Mouse (Mus musculus): Measurements from ENCODE around the gene Smco3. TPM values are rescaled to one million over a fixed set of nuclear protein-coding genes. Genes with fewer than 3 reads are reported as not detected.

The Smco3 gene
- polyA plus RNA-seq, 1 experiment from 2014 or later = not detected

- Histone ChIP-seq H3K9me3 (replicated peaks) (no peaks in the 10 kb centered on the region), H3K9ac (peak overlapping the region; percentile 46), H3K4me3 (peak overlapping the region; percentile 41), H3K27ac (peak overlapping the region; percentile 95), H3K4me2 (peak overlapping the region; percentile 64), H3K4me1 (replicated peaks) (peaks cover 55% of the 10 kb centered on the region), H3K36me3 (no peaks in the 10 kb centered on the region), H3K27me3 (no peaks in the 10 kb centered on the region)
- peak; percentile 78 for ATAC-seq (replicated peaks; ENCODE audit: insufficient number of reproducible peaks, insufficient read depth, low FRiP score, low read depth)
- WGBS = 4% methylated on average over 11 of the region's 11 CpGs
Measured at GRCm38 (mm10) chr6:136857873-136858260, 22.6 kb upstream of the Smco3 start.

DNA sequence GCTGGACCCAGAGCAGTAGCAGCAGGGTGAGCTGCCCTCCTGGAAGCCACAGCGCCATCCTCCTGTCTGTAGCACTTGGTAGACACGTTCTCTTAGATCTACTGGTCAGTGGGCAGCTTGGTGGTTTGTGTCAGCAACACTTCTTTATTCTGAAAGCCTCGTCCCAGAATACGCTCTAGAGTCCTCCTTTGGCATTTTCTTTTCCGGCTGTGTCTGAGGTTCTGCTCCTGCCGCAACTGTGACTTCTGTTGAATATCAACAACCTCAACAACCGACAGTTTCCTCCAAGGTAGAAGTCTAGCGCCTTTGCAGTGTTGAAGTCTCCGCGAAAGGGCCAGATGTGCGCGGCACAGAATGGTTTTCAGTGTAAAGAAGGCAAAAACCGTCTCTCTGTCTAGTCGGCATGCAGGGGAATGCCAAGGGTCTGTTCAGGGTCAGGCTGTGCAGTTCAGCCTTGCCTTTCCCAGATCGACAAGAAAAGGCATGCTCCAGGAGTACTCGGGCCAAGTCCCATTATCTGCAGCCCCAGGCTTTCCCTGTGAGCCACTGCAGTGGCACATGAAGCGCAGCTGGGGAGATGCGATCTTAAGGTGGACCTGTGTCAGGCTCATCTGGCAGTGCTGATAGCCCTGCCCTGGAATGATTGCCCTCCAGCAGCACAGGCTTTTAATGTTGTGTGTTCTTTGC, 22.1 kb upstream of the Smco3 start, which contains the start of gene Art4:
TSS of gene Art4 (minus strand) at position 548 of the 687 bp plus-strand sequence.
- Histone ChIP-seq H3K4me2 (peak within 1 kb of the TSS; percentile 64), H3K27me3 (no peaks in the 10 kb centered on the region), H3K4me1 (replicated peaks) (peaks cover 58% of the 10 kb centered on the region), H3K9ac (peak within 1 kb of the TSS; percentile 46), H3K4me3 (peak within 1 kb of the TSS; percentile 43), H3K9me3 (replicated peaks) (no peaks in the 10 kb centered on the region), H3K36me3 (no peaks in the 10 kb centered on the region), H3K27ac (peak within 1 kb of the TSS; percentile 95)
- ATAC-seq (replicated peaks; ENCODE audit: insufficient number of reproducible peaks, insufficient read depth, low FRiP score, low read depth) = peak; percentile 53
- 14% methylated on average over 18 of the region's 18 CpGs for WGBS

GRCm38 (mm10) chr6:136856071-136856636, 20.9 kb upstream of the Smco3 start:
- ATAC-seq (replicated peaks; ENCODE audit: insufficient number of reproducible peaks, insufficient read depth, low FRiP score, low read depth) = no peak; the same call in 1 of the 2 replicates
- peaks cover 55% of the 10 kb centered on the region for H3K4me1 ChIP-seq (replicated peaks)

GRCm38 (mm10) chr6:136855183-136855582, 19.9 kb upstream of the Smco3 start:
- no peak overlapping the region for H3K9ac ChIP-seq
- H3K4me2 ChIP-seq = peak overlapping the region; percentile 64
- no peaks in the 10 kb centered on the region for H3K9me3 ChIP-seq (replicated peaks)
- WGBS = 51% methylated on average over 2 of the region's 2 CpGs
- H3K27ac ChIP-seq = peak overlapping the region; percentile 95; the same call in 1 of the 2 replicates
- H3K4me3 ChIP-seq = peak overlapping the region; percentile 43; the same call in 1 of the 2 replicates
- no peak for ATAC-seq (replicated peaks; ENCODE audit: insufficient number of reproducible peaks, insufficient read depth, low FRiP score, low read depth)
- no peaks in the 10 kb centered on the region for H3K27me3 ChIP-seq
- no peaks in the 10 kb centered on the region for H3K36me3 ChIP-seq
- H3K4me1 ChIP-seq (replicated peaks) = peaks cover 47% of the 10 kb centered on the region

More at GRCm38 (mm10) chr6:136856071-136856636, 20.9 kb upstream of the Smco3 start:
- H3K9me3 ChIP-seq (replicated peaks) = no peaks in the 10 kb centered on the region
- peak overlapping the region; percentile 41 for H3K9ac ChIP-seq
- H3K4me3 ChIP-seq = peak overlapping the region; percentile 43
- H3K27ac ChIP-seq = peak overlapping the region; percentile 95
- peak overlapping the region; percentile 64 for H3K4me2 ChIP-seq
- WGBS = 19% methylated on average over 14 of the region's 14 CpGs
- no peaks in the 10 kb centered on the region for H3K36me3 ChIP-seq
- no peaks in the 10 kb centered on the region for H3K27me3 ChIP-seq

- Histone ChIP-seq H3K4me1 (replicated peaks) (peaks cover 39% of the 10 kb centered on the region), H3K27ac (peak overlapping the region; percentile 95; the same call in 1 of the 2 replicates)
- 69% methylated on average over 11 of the region's 11 CpGs for WGBS
Measured at GRCm38 (mm10) chr6:136854361-136854781, 19.1 kb upstream of the Smco3 start.

DNA sequence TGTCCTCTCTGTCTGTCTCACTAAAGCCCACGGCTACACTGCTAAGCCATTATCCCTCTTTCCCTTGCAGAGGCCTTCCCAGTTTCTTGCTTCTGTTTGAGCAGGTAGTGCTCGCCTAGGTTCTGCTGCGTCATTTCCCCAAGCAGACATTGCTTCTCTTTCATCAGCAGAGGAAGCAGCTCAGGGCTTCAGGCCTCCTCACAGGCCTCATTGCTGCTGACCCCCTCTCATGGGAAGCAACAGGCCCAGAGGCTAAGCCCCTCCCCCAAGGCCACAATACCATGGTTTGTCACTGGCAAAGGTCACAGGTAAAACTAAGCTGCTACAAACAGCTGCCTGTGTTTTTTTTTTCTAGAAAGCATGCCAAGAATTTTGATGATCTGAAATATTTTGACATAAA, 17.5 kb upstream of the Smco3 start:
- 57% methylated on average over 3 of the region's 3 CpGs for WGBS
- H3K27ac ChIP-seq = peak overlapping the region; percentile 34; the same call in 1 of the 2 replicates
- H3K36me3 ChIP-seq = no peaks in the 10 kb centered on the region
- H3K9ac ChIP-seq = no peak overlapping the region
- H3K4me2 ChIP-seq = no peak overlapping the region
- H3K4me3 ChIP-seq = no peak overlapping the region
- H3K9me3 ChIP-seq (replicated peaks) = no peaks in the 10 kb centered on the region
- peaks cover 26% of the 10 kb centered on the region for H3K4me1 ChIP-seq (replicated peaks)
- ATAC-seq (replicated peaks; ENCODE audit: insufficient number of reproducible peaks, insufficient read depth, low FRiP score, low read depth) = no peak
- H3K27me3 ChIP-seq = no peaks in the 10 kb centered on the region

More at GRCm38 (mm10) chr6:136854361-136854781, 19.1 kb upstream of the Smco3 start:
- H3K36me3 ChIP-seq = no peaks in the 10 kb centered on the region
- no peak overlapping the region for H3K4me3 ChIP-seq
- H3K9me3 ChIP-seq (replicated peaks) = no peaks in the 10 kb centered on the region
- peak overlapping the region; percentile 64; the same call in 1 of the 2 replicates for H3K4me2 ChIP-seq
- no peak for ATAC-seq (replicated peaks; ENCODE audit: insufficient number of reproducible peaks, insufficient read depth, low FRiP score, low read depth)
- no peak overlapping the region for H3K9ac ChIP-seq
- no peaks in the 10 kb centered on the region for H3K27me3 ChIP-seq

GRCm38 (mm10) chr6:136852348-136852747, 17.1 kb upstream of the Smco3 start:
- Histone ChIP-seq H3K27me3 (no peaks in the 10 kb centered on the region), H3K9me3 (replicated peaks) (no peaks in the 10 kb centered on the region), H3K36me3 (no peaks in the 10 kb centered on the region), H3K4me1 (replicated peaks) (peaks cover 21% of the 10 kb centered on the region), H3K9ac (no peak overlapping the region), H3K4me2 (no peak overlapping the region), H3K4me3 (no peak overlapping the region), H3K27ac (peak overlapping the region; percentile 34; the same call in 1 of the 2 replicates)
- no peak for ATAC-seq (replicated peaks; ENCODE audit: insufficient number of reproducible peaks, insufficient read depth, low FRiP score, low read depth)
- WGBS = 86% methylated on average over 4 of the region's 4 CpGs

DNA sequence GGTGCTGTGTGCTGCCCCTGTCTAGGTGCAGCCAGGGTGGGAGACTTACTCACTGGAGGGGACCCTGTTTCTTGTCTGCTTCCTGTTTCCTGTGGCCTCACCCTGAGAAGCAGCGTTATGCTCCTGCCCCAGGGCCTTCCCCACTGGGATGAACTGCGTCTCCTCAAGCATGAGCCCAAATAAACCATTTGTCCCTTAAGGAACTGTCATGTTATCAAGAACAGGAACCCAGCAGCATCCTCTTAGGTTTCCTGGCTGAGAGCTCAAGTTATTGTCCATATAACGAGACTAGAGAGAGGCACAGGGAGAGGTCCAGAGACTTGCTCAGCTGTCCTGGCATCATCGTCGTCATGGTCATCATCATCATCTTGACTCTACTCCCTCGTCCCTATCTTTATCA, 15.0 kb upstream of the Smco3 start:
- H3K36me3 ChIP-seq = no peaks in the 10 kb centered on the region
- H3K9me3 ChIP-seq (replicated peaks) = no peaks in the 10 kb centered on the region
- H3K9ac ChIP-seq = no peak overlapping the region
- no peak overlapping the region for H3K4me3 ChIP-seq
- H3K4me2 ChIP-seq = no peak overlapping the region
- no peaks in the 10 kb centered on the region for H3K27me3 ChIP-seq
- ATAC-seq (replicated peaks; ENCODE audit: insufficient number of reproducible peaks, insufficient read depth, low FRiP score, low read depth) = no peak
- peaks cover 7% of the 10 kb centered on the region for H3K4me1 ChIP-seq (replicated peaks)
- H3K27ac ChIP-seq = no peak overlapping the region
- 62% methylated on average over 6 of the region's 6 CpGs for WGBS

DNA sequence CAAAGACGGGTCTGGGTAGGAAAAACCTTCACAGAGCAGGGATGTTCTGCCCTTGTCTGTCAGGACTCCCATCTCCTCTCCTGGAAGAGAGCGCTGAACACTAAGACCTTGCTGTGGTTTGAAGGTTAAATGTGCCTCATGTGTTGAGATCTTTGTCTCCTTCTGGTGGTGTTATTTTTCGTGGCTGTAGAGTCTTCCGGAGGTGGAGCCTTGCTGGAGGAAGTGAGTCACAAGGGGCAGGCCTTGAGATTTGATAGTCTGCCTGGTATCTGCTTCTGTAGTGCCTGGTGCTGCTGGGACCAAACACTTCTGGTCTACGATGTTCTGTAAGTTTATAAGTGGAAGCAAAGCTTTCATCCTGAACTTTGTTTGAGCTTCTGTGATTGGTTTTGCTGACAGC, 13.7 kb upstream of the Smco3 start:
- no peaks in the 10 kb centered on the region for H3K36me3 ChIP-seq
- no peak overlapping the region for H3K4me3 ChIP-seq
- H3K9ac ChIP-seq = no peak overlapping the region
- H3K4me1 ChIP-seq (replicated peaks) = peaks cover 4% of the 10 kb centered on the region
- H3K27ac ChIP-seq = no peak overlapping the region
- H3K9me3 ChIP-seq (replicated peaks) = no peaks in the 10 kb centered on the region
- H3K27me3 ChIP-seq = no peaks in the 10 kb centered on the region
- no peak for ATAC-seq (replicated peaks; ENCODE audit: insufficient number of reproducible peaks, insufficient read depth, low FRiP score, low read depth)
- H3K4me2 ChIP-seq = no peak overlapping the region
- 84% methylated on average over 5 of the region's 5 CpGs for WGBS

DNA sequence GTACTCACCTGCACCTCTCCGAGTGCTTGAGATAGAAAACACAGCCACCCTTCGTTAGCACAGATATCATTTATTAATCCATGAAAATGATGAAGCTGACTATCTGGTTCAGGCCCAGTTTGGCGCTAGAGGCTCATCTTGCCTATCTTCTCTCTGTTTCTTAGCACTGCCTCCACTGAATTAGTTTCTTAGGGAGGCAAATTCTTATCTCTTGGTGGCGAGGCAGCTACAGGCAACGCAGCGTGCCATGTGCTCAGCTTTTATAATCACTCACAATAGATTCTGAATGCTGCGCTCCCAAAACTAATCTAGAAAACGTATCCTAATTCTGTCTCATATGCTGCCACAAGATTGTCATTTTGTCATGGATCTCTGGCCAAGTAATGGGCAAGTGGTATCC, 13.1 kb upstream of the Smco3 start:
- Histone ChIP-seq H3K9ac (no peak overlapping the region), H3K4me3 (no peak overlapping the region), H3K4me1 (replicated peaks) (peaks cover 4% of the 10 kb centered on the region), H3K27me3 (no peaks in the 10 kb centered on the region), H3K9me3 (replicated peaks) (no peaks in the 10 kb centered on the region), H3K36me3 (no peaks in the 10 kb centered on the region), H3K27ac (no peak overlapping the region), H3K4me2 (no peak overlapping the region)
- 77% methylated on average over 8 of the region's 8 CpGs for WGBS
- no peak for ATAC-seq (replicated peaks; ENCODE audit: insufficient number of reproducible peaks, insufficient read depth, low FRiP score, low read depth)

- Histone ChIP-seq H3K27ac (no peak overlapping the region), H3K4me1 (replicated peaks) (peaks cover 3% of the 10 kb centered on the region), H3K9me3 (replicated peaks) (no peaks in the 10 kb centered on the region), H3K27me3 (no peaks in the 10 kb centered on the region), H3K36me3 (no peaks in the 10 kb centered on the region), H3K4me2 (no peak overlapping the region), H3K4me3 (no peak overlapping the region), H3K9ac (no peak overlapping the region)
- WGBS = 34% methylated on average over 2 of the region's 2 CpGs
- ATAC-seq (replicated peaks; ENCODE audit: insufficient number of reproducible peaks, insufficient read depth, low FRiP score, low read depth) = no peak
Measured at GRCm38 (mm10) chr6:136847790-136848189, 12.5 kb upstream of the Smco3 start.

Data from heart, embryonic 15.5 days (tissue).